Mouse (Mus musculus) T-helper 1 cell (primary cell): ENCODE measurements around the gene Ckap5.
"Not testable (repeated sequence)": the region's sequence is repeated elsewhere in the genome, so short reads cannot be mapped to it uniquely, and the experiment has no call there.

Experiments used
- in situ Hi-C: fragments of 300-600 bp; cut with MboI, MseI; formaldehyde crosslinking; loops from one replicate; pipeline ENCODE4 v1.15.1; 2025; ENCODE audit warnings: high pct_unique_total_duplicates

Ckap5 gene

DNA sequence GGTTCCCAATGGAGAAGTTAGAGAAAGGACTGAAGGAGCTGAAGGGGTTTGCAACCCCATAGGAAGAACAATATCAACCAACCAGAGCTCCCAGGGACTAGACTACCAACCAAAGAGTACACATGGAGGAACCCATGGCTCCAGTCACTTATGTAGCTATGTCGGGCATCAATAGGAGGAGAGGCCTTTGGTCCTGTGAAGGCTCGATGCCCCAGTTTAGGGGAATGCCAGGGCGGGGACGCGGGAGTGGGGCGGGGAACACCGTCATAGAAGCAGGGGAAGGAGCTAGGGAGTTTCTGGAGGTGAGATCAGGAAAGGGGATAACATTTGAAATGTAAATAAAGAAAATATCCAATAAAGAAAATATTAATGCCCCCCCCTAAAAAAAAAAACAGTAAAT is 96.8 kb downstream of the Ckap5 start:
- in situ Hi-C loops, result not testable (repeated sequence)

DNA sequence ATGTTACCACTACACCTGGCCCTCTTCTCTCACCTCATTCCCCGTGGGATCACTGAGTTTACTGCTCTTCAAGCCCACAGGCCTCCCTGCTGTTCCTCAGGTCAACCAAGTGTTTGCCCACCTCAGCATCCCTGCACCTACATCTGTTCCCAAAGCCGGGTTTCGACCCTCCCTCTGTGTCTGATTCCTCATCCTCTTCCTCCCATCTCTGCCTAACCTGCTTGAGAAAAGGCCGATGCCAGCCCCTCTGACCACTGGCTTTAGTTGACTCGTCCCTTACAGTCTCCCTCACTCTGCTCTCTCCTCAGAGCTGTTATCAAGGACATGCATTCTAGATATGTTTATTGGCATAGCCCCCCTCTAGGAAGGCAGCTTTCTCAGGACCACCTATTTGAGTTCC is 100.9 kb downstream of the Ckap5 start:
- in situ Hi-C loops, result no loop called here

DNA sequence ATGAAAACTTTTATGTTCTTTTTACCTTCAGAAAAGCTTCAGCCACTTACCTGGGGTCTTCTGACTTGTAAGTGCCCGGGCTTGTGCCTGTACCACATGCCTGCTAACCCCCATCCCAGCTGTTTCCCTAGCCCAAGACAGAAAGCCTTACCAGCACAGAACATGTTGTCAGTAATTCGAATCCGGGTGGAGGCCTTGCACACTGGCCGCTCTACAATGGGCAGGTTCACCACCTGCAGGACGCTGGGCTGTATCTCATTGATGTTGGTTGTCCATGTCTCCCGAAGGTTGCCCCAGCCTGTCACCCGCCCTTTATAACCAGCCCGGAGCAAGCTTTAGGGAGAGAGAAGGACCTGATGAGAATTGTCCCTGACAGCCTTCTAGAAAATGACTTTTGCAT is 101.6 kb downstream of the Ckap5 start:
- in situ Hi-C loops, result no loop called here

DNA sequence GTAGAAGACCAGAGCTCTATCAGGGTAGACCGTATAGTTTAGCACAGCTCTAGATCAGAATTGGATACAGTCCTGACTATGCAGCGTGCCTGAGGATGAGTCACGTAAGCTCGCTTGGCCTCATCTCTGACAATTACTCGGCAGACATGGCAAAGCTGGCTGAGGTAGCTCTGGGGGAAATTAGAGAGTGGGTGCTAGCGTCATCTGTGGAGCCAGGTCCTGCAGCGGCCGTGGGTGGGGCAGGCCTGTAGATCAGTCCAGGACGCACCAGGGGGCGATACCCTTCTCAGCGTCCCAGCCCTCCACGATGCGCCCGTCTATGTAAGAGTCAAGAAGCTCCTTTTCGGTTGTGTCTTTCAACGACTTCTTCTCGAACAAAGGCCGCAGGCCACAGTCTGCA is 103.1 kb downstream of the Ckap5 start:
- in situ Hi-C loops, result no loop called here

DNA sequence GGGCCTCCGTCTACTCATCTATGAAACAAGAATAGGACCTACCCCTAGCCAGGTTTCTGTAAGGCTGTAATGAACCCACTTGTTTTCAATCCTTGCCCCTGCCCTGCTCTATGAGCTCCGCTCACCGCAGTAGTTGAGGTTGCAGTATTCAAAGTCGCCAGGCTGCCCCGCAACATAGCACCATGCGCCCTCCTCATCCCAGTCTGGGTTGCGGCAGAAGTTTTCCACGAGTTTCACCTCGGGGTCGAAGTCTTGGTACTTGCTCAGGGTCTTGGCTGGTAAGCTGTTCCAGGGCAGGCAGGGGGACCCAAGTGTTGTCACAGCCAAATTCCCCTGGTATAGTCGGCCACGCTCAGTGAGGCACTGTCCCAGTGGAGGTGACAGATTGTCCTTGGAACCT is 103.8 kb downstream of the Ckap5 start:
- in situ Hi-C loops, result no loop called here

DNA sequence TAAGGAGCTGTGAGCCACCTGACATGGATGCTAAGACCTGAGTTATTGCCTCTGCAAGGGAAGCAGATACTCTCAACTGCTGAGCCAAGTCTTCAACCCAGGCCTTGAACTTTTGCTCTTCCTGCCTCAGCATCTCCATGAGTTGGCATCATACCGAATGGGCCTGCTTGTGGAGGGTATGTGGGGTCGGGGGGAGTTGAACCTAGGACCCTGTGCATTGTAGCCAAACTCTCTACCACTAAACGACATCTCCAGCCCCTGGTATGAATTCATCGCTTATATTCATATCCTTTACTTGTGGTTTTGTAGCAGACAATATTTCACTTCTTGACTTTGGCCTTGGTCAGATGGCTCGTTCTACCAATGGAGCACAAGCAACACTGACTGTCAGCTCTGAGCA is 105.3 kb downstream of the Ckap5 start:
- in situ Hi-C loops, result no loop called here

DNA sequence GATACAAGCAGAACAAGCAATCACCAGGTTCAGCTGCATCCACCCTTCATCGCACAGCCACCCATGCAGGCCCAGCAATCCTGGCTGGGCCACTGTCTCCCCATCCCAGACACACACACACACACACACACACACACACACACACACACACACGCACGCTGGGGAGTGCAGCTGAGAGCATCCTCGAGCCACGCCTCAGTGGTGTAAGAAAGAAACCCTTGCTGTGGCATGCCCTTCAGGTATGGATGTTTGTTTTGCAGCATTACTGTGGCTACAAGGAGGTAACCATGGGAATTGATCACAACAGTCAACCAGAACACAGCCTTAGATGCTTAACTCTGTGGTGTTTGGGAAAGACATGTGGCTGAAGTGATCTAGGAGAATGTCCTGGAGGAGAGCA is 105.8 kb downstream of the Ckap5 start:
- in situ Hi-C loops, result no loop called here

DNA sequence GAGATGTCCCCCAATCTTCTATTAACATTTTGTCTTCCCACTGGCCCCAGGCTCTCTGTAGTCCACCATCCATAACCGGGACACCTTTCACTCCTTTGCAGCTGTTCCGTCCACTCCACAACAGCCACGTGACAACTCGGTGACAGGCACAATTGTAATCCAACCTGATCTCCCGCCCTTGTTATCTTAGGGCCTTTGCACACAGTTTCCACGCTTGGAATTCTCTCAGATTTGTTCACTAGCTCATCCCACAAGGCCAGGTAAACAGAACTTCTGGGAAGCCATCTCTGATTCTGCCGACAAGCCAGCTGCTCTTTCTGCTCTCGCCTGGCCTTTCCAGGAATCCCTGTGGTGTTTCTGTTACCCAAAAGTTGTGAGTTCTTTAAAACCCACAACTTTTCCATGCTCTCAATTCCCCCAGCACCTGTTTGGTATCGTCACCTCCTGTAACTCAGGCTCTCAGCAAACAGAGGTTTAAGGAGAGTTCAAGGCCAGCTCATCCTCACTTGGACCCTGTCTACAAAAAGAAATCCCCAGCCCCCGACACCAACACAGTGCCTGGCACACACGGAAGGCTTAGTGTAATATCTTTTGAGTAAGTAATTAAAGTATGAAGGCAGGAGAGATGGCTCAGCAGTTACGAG is 106.9 kb downstream of the Ckap5 start:
- in situ Hi-C loops, result no loop called here

DNA sequence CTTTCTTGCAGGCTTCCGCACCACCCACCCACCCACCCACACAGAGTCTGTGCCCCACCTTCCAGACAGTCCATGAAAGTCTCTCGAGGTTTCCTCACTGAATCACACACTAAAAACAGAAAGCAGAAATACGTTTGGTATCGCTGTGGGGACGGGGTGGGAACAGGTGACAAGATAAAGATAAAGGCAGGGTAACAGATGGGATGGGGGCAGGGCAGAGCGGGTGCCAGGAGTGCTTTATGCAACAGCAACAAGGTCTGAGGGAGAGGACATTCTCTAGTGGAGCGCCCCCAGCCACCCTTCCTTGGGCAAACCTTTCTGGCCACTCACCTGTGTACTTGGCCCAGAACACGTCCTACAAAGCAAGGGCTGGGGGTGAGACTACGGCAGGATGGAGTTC is 108.3 kb downstream of the Ckap5 start:
- in situ Hi-C loops, result no loop called here

DNA sequence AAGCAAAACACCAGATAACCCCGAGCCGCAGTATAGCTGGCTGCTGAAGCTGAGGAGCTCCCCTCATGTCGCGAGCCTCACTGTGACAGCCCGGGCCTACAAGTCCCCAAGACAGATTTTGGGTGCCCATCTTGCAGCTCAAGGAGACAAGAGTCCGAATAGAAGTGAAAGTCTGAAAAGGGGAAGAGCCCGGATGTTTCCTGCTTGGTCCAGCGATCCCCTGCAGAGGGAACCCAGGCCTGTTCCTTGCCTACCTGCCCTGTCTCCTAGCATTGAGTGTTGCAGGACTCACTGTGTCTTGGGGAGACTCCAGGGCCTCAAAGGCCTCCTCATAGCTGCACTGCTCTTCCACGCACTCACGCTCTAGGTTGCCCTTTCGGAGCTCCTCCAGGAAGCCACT is 108.9 kb downstream of the Ckap5 start:
- in situ Hi-C loops, result no loop called here

DNA sequence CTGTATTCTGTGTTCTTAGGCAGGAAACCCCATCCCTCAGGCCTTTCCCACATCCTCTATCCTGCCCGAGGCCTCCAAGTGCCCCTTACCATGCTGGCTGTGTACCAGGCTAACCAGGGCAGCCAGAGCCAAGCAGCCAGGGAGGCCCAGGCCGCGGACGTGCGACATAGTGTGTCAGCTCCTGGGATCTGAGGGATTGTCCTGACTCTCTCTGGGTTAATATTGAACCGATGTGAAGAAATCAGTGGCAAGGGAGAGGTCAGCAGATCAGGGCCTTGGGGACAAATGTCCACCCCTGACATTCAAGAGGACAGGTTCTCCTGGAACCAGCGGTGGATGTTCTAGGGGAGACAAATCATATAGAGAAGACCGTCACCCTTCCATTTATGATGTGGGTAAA is 109.7 kb downstream of the Ckap5 start, which contains the start of gene F2:
F2 (minus strand) TSS at position 186 of the 400 bp plus-strand sequence.
- in situ Hi-C loops, result no loop called here

DNA sequence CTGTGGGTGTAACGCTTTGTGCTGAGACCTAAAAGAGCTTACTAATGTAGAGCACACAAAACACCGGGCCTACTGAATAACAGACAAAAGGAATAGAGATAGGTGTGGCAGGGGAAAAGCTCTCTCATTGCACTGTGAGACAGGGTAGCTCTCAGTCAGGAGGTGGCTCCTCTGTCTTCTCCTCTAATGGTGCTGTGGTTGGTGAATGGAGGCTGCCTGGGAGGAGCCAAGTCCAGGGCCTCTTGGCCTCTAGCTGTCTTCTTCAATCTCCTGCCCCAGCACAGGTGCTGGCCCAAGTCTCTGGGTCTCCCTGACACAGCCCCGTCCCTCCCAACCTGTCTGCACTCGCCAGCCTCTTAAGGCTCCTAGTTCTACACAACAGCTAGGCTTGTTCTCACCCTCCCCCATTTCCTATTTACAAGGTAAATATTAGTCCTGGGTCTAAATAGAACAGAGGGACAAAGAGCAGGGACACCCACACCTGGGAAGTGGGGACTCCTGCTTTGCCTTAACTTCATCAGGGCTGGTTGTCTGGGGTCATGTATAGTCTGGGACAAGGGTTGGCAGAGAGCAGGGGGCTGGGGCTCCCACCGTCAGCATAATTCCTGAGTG is 110.3 kb downstream of the Ckap5 start:
- in situ Hi-C loops, result no loop called here

DNA sequence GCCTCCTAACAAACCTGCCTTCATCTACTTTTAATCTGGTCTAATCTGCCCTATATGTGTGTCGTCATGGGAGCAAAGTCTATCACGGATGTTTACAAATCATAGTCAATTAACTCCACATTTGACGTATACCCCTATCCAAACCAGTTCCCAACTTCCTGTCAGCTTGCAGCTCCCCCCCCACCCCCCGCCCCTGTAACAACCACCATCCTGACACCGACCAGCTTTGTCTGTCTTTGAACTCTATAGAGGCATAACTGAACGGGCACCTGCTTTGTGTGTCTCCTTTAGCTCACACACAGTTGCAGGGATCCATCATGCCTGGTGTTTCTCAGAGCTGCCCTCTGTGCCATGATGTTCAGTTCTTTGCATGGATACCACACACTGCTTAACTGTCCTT is 112.4 kb downstream of the Ckap5 start:
- in situ Hi-C loops, result no loop called here

DNA sequence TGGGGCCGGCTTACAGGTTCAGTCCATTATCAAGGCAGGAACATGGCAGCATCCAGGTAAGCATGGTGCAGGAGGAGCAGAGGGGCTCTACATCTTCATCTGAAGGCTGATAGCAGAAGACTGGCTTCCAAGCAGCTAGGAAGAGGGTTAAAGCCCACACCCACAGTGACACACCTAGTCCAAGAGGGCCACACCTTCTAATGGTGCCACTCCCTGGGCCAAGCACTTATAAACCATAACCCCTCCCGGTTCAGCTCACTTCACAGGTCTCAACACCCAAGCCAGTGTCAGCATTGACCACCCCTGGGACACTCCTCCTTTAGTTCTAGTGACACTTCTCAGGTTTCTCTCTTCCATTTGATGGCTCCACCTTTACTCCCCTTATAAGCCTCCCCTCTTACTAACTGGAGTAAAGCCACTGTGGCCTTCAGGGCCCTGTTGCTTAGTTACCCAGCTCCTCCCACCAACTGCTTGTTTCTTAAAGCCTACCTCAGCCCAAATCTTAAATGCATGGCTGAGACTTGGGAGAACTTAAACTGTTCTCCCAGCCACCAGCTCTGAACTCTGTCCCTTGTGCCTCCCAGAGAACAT is 116.4 kb downstream of the Ckap5 start:
- in situ Hi-C loops, result loop anchor here (10.0 kb wide), 1 partner anchor 1272 kb away; the partner anchor contains the start of gene Syt13

DNA sequence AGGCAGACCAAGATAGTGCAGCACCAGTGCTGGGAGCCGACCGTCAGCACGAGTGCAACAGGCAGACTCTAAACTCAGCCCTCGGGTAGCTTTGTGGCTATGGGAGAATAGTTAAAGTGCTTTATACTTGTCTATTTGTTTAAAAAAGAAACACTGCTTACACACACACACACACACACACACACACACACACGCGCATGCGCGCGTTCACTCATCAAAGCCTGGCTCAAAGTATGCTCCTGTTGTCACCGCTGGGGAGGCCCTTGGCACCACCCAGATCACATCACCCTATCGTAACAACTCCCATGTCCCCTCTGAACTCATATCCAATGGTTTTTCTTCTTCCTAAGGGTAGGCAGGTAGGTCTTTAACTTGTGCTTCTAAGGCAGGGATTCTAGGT is 117.5 kb downstream of the Ckap5 start:
- in situ Hi-C loops, result loop anchor here (10.0 kb wide), 1 partner anchor 1271 kb away; the partner anchor contains the start of gene Syt13

DNA sequence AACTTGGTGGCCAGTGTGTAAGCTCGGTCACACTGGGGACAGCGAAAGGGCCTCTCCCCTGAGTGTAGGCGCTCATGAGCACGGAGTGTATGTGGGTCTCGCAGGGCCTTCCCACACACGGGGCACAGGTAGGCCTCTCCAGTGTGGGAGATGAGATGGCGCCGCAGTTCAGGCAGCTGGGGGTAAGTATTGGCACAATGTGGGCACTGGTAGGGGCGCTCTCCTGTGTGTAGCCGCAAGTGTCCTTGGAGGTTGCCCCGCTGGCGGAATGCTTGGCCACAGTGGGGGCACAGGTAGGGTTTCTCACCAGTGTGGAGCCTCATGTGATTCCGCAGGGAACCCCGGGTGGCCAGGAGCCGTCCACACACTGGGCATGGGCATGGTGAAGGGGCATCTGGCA is 118.8 kb downstream of the Ckap5 start:
- in situ Hi-C loops, result loop anchor here (10.0 kb wide), 1 partner anchor 1269 kb away; the partner anchor contains the start of gene Syt13

DNA sequence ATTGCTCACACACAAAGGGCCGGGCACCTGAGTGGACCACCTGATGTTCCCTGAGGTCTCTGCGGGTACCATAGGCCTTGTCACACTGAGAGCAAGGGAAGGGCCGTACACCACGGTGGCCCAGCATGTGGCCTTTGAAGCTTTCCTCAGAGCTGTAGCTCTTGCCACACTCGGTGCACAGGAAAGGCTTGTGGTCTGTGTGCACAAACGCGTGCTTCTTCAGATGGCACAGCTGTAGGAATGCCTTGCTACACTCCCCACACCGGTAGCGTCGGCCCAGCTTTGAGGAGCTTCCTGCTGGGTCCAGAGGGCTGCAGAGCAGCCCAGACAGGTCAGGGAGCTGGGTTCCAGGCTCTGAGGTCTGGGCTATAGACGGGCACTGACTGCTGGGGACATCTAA is 119.2 kb downstream of the Ckap5 start:
- in situ Hi-C loops, result loop anchor here (10.0 kb wide), 1 partner anchor 1269 kb away; the partner anchor contains the start of gene Syt13

DNA sequence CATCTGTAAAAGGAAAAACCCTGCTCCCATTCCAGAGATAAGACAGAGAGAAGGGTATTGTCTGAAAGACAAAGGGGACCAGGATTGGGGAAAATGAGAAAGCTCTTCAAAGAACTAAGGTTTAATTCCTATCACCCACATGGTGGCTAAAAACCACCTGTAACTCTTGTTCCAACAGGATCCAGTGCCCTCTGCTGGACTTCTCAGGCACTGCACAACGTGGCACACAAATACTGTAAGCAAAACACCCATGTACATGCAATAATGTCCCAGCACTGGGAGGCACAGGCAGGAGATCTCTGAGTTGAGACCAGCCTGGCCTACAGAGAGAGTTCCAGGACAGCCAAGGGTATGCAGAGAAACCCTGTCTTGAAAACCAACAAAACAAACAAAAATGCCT is 120.2 kb downstream of the Ckap5 start:
- in situ Hi-C loops, result loop anchor here (10.0 kb wide), 1 partner anchor 1268 kb away; the partner anchor contains the start of gene Syt13

DNA sequence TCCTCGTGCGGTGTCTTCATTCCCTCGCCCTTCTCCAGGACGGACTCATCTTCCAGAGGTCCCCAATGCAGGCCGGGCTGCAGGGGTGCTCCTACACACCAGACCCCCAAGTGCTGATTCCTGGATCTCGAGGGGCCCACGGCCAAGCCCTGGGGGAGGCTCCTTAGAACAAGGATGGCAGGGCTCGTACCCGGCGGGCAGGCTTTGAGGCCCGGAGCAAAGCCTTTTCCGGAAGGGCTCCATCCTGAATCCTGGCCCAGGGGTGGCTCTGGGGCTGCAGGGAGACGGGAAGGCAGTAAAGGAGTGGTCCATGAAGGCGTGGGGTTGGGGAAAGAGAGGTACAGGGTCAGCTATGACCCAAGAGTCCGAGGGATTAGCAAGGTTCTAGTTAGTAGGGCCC is 122.6 kb downstream of the Ckap5 start:
- in situ Hi-C loops, result loop anchor here (10.0 kb wide), 1 partner anchor 1266 kb away; the partner anchor contains the start of gene Syt13

DNA sequence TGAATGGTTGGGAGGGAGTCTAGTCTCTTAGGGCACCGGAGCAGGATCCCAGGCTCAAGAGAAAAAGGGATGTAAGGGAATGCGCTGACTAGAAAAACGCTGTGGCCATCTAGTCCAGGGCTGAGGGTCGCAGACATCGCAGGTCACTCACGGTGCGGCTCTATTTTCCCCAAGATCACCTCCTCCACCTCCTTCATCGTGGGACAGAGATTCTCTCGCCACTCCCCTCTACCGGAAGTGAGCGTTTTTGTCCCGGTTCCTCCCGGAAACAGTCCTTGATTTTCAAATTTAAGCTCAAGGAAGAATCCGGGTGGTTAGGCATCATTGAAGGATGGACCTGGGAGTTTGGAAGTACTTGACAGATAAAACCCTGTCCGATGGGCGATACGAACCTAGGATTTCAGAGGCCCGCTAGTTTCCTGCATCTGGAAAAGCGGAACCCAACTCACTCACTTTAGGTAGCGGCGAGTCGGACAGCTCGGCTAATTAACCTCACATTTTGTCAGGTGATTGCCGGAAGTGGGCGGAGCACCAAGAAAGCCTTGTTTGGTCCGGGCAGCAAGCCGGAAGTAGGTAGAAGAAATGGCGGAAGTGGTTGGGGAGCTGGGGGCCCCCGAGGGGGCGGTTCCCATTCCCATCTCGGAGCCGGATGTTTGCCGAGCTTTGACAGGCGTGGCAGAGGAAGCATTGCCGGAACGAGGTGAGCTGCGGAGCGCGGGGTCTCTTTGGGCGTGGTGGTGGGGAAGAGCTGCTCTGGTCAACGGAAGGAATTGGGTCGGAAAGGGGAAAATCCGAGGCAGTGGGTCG is 123.2 kb downstream of the Ckap5 start, which contains the start of the genes Zfp408 and Arhgap1:
Zfp408 (minus strand) TSS at position 239 of the 807 bp plus-strand sequence.
Arhgap1 (plus strand) TSS at position 308 of the 807 bp plus-strand sequence.
- in situ Hi-C loops, result loop anchor here (10.0 kb wide), 1 partner anchor 1265 kb away; the partner anchor contains the start of gene Syt13

DNA sequence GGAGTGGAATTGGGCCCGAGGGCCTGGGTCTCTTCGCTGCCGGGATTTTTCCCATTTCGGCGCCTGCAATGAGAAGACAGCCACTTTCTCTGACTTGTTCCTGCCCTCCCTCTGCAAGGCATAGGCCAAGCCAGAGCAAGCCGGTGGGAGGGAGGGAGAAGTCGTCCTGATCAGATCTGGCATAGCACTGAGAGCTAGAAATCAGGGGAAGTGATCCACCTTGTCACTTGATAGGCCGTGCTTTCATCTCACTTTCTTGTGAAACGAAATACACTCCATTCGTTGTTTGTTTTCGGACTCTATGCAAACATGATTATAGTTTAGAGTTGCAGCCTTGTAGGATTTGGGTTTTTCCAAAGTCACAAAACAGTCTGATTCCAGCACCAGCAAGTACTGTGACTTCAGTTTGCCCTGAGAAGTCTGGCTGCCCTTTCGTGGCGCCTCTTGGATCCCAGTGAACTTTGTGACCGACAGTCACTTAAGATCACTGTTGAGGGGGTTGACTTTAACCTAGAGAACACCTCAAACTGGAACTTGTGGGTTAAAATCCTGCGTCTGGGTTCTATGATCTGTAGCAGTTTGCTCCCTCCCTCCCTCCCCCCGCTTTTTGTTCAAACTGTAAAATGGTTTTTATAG is 123.9 kb downstream of the Ckap5 start:
- in situ Hi-C loops, result no loop called here
